Mouse (Mus musculus) limb, embryonic 11.5 days (tissue): ENCODE results near the gene Gbx1. TPM values are rescaled to one million over a fixed set of nuclear protein-coding genes. Genes with fewer than 3 reads are reported as not detected.
A peak's percentile ranks its signal among the peaks of the same experiment; 100 is the strongest.

Source experiments
- ATAC-seq: fragments of 200-750 bp; cut with Nextera tagmentation; 2 replicates; pipeline ENCODE4 v1.8.0; 2017; ENCODE audit warnings: low read depth; ENCODE audit not compliant: insufficient number of reproducible peaks, low FRiP score, low TSS enrichment
- DNase-seq: peaks from one replicate; pipeline ENCODE4 v3.0.0-alpha.2; 2015; ENCODE audit warnings: low spot score
- H3K27ac ChIP-seq: fragments of 300-500 bp; sonication (generic); replicated peaks from 2 replicates; pipeline ENCODE4 v1.5.1; 2014; ENCODE audit warnings: low read depth, mild to moderate bottlenecking, low read length
- H3K27me3 ChIP-seq: fragments of 300-500 bp; sonication (generic); 2 replicates; pipeline ENCODE4 v1.6.1; 2014; ENCODE audit warnings: mild to moderate bottlenecking, low read length, mixed read lengths; ENCODE audit not compliant: control insufficient read depth, insufficient read depth
- H3K36me3 ChIP-seq: fragments of 300-500 bp; sonication (generic); 2 replicates; pipeline ENCODE4 v1.6.1; 2014; ENCODE audit warnings: mild to moderate bottlenecking, low read length, moderate library complexity, mixed read lengths; ENCODE audit not compliant: control insufficient read depth, insufficient read depth
- H3K4me1 ChIP-seq: fragments of 300-500 bp; sonication (generic); 2 replicates; pipeline ENCODE4 v1.6.1; 2014; ENCODE audit warnings: low read length, mixed read lengths; ENCODE audit not compliant: control insufficient read depth, insufficient read depth
- H3K4me2 ChIP-seq: fragments of 300-500 bp; sonication (generic); 2 replicates; pipeline ENCODE4 v1.6.1; 2014; ENCODE audit warnings: low read depth, mild to moderate bottlenecking, moderate library complexity; ENCODE audit not compliant: severe bottlenecking
- H3K4me3 ChIP-seq: fragments of 300-500 bp; sonication (generic); 2 replicates; pipeline ENCODE4 v1.5.1; 2014; ENCODE audit warnings: low read depth, low read length
- H3K9ac ChIP-seq: fragments of 300-500 bp; sonication (generic); 2 replicates; pipeline ENCODE4 v1.6.1; 2014; ENCODE audit warnings: mild to moderate bottlenecking, low read length
- H3K9me3 ChIP-seq: fragments of 300-500 bp; sonication (generic); 2 replicates; pipeline ENCODE4 v1.6.1; 2016; ENCODE audit warnings: low read length; ENCODE audit not compliant: control insufficient read depth
- WGBS: fragments of 180-500 bp; shearing (Covaris S2); extraction: QIAGEN DNeasy Blood & Tissue Kit; methylation state at CpG from one replicate; pipeline ENCODE4 v1.1.7; 2014; 5-methylcytosine and 5-hydroxymethylcytosine counted together
- polyA plus RNA-seq: library from polyadenylated mRNA; unstranded; fragments of >200 nt; fragmentation: Nextera tagmentation; extraction: Ambion mirVana; gene quantifications from 2 replicates; pipeline ENCODE4 v1.2.1, GENCODE M21; 2014

The Gbx1 gene
- polyA plus RNA-seq, 1 experiment from 2014 or later: 0.04 TPM

DNA sequence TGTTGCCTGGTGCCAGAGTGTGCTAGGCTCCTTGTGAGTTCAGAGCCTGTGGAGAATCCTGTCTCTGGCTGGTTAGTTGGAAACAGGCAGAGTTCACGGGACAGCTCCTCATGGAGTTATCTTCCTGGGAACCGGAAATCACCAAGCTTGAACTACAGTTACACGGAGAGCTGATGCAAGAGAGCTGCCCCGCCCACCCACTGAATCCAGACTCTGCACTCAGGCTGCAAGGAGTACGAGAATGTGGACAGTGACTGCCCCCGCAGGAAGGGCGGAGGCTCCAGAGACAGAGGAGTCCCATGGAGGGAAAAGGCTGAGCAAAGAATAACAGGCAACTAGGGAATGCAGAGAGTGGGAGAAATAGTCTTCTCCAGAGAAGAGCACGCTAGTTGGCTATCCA, 14.7 kb downstream of the Gbx1 start:
- no peak for DNase-seq
- H3K4me2 ChIP-seq: no peak overlapping the region
- 61% methylated on average over 8 of the region's 8 CpGs for WGBS

DNA sequence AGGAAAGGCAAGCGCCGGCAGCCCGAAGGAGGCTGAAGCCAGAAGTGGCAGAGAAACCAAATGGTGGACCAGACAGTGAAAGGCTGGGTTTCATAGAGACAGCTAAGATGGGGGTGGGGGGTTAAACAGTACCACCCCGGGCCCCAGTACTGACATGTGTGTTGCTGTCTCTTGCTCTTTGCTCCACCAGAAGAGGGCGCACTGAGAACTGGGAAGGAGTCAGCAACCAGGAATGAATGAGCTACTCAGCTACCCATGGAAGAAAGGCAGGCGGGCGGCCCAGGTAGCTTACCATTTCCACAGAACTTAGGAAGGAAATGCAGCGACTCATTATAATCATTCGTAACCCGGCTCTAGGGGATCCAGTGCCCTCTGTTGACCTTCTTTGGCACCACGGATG, 16.4 kb downstream of the Gbx1 start:
- Histone ChIP-seq H3K27me3 (0 out of 2 replicates have a peak, but pooled peaks cover 3% of the 10 kb centered on the region), H3K9me3 (no peaks in the 10 kb centered on the region), H3K4me2 (no peak overlapping the region), H3K36me3 (no peaks in the 10 kb centered on the region), H3K27ac (no peak overlapping the region), H3K9ac (no peak overlapping the region), H3K4me1 (no peaks in the 10 kb centered on the region), H3K4me3 (no peak overlapping the region)
- ATAC-seq (no peak), DNase-seq (peak; percentile 41)
- WGBS: 51% methylated on average over 11 of the region's 11 CpGs

More for the DNA sequence above, 14.7 kb downstream of the Gbx1 start:
- no peak overlapping the region for H3K27ac ChIP-seq
- H3K27me3 ChIP-seq: no peaks in the 10 kb centered on the region
- no peak for ATAC-seq
- no peaks in the 10 kb centered on the region for H3K4me1 ChIP-seq
- no peak overlapping the region for H3K4me3 ChIP-seq
- H3K36me3 ChIP-seq: no peaks in the 10 kb centered on the region
- no peak overlapping the region for H3K9ac ChIP-seq
- H3K9me3 ChIP-seq: no peaks in the 10 kb centered on the region

DNA sequence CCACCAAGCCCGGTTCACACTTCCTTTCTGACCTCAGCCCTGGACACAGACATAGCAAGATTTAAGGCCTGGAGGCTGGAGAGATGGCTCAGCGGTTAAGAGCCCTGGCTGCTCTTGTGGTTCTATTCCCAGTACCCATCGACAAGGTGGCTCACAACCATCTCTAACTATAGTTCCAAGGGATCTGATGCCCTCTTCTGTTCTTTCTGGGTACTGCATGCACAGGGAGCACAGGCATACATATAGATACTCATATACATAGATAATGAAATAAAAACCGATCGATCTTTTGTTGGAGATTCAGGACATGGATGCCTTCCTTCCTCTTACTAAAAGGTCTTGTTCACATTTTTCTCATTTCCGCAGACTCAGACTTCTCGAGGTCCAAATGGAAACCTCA, 18.6 kb downstream of the Gbx1 start:
- DNase-seq (no peak), ATAC-seq (no peak)
- Histone ChIP-seq H3K9ac (no peak overlapping the region), H3K4me1 (peaks cover 5% of the 10 kb centered on the region; the same call in 1 of the 2 replicates), H3K27me3 (peaks cover 10% of the 10 kb centered on the region; the same call in 1 of the 2 replicates), H3K27ac (no peak overlapping the region), H3K4me2 (no peak overlapping the region), H3K9me3 (no peaks in the 10 kb centered on the region), H3K36me3 (no peaks in the 10 kb centered on the region), H3K4me3 (no peak overlapping the region)
- 92% methylated on average over 7 of the region's 7 CpGs for WGBS

DNA sequence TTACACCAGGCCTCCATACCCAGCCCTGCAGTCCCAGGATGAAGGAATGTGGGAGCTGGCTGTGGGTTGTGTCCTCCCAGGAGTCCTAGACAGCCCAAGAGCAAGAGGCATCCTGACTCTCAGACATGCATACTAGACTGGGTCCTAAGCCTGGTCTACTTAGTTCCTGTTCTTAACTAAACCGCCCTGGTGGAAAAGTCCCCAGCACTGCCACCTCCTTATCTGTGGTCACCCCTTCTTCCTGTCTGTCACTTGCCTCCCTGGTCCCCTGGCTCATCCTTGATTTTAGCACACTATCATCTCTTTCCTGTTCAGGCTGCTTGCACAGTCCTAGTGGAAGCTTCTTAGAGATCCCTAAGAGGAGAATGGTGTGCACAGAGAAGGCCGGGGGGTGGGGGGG, 21.5 kb downstream of the Gbx1 start:
- Histone ChIP-seq H3K4me1 (peaks cover 5% of the 10 kb centered on the region; the same call in 1 of the 2 replicates), H3K9ac (no peak overlapping the region), H3K4me2 (no peak overlapping the region), H3K4me3 (no peak overlapping the region), H3K9me3 (no peaks in the 10 kb centered on the region), H3K36me3 (peaks cover 10% of the 10 kb centered on the region; the same call in 1 of the 2 replicates), H3K27ac (no peak overlapping the region), H3K27me3 (peaks cover 10% of the 10 kb centered on the region; the same call in 1 of the 2 replicates)
- WGBS: 61% methylated on average over 2 of the region's 2 CpGs
- DNase-seq (no peak), ATAC-seq (no peak)

DNA sequence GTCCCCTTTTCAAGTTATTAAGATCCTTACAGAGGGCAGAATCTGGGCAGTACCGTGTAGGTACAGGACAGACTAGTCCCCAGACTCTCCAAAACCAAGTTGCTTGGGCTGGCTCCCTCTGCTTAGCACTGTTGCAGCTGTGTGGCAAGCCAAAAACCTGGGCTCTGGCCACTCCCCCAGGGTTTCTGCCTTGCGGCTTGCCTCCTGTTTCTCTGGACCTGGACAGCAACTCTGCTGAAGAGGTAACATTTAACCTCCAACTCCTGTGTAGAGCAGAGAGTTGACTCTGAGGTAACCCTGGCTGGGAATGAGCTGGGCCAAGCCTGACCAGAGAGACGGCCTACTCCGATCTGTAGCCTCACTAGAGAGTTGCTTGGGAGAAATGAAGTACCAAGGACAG, 24.2 kb downstream of the Gbx1 start:
- H3K27me3 ChIP-seq: peaks cover 10% of the 10 kb centered on the region; the same call in 1 of the 2 replicates
- H3K9me3 ChIP-seq: no peaks in the 10 kb centered on the region
- peaks cover 17% of the 10 kb centered on the region; the same call in 1 of the 2 replicates for H3K36me3 ChIP-seq
- H3K9ac ChIP-seq: no peak overlapping the region
- no peak overlapping the region for H3K4me3 ChIP-seq
- H3K27ac ChIP-seq: no peak overlapping the region
- no peak overlapping the region for H3K4me2 ChIP-seq
- H3K4me1 ChIP-seq: peaks cover 5% of the 10 kb centered on the region; the same call in 1 of the 2 replicates
- 61% methylated on average over 4 of the region's 4 CpGs for WGBS
- DNase-seq: no peak
- ATAC-seq: no peak

DNA sequence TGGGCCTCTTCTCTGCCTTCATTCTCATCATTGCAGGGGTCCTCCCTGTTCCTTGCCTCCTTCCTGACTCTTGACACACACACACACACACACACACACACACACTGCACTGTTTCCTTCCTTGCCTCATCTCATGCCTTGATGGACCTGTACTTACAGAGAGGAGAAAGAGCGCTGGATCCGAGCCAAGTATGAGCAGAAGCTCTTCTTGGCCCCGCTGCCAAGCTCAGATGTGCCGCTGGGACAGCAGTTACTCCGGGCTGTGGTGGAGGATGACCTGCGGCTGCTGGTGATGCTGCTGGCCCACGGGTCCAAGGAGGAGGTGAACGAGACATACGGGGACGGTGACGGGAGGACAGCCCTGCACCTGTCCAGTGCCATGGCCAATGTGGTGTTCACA, 26.2 kb downstream of the Gbx1 start:
- no peak overlapping the region for H3K27ac ChIP-seq
- H3K27me3 ChIP-seq: peaks cover 7% of the 10 kb centered on the region; the same call in 1 of the 2 replicates
- H3K4me3 ChIP-seq: no peak overlapping the region
- H3K36me3 ChIP-seq: peaks cover 17% of the 10 kb centered on the region; the same call in 1 of the 2 replicates
- WGBS: 94% methylated on average over 11 of the region's 11 CpGs
- no peak overlapping the region for H3K9ac ChIP-seq
- ATAC-seq (no peak), DNase-seq (no peak)
- H3K9me3 ChIP-seq: no peaks in the 10 kb centered on the region
- peaks cover 5% of the 10 kb centered on the region; the same call in 1 of the 2 replicates for H3K4me1 ChIP-seq
- no peak overlapping the region for H3K4me2 ChIP-seq

DNA sequence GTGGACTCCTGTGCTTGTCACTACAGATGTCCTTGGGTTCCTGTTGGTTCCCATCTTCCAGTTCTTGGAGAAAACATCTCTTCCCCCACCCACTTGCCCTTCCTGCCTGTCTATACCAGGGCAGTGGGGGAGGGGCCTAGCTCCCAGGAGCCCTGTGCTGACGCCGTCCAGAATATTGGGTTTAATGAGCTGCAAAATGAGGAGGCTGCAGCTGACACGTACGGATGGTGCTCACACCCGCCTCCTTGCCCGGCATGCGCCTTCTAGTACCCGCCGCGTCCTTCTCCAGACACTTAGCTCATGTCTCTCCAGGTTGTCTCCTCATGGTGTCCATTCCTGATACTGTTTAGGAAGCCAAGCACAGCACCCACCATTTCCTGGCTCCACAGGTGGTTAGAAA, 27.9 kb downstream of the Gbx1 start:
- no peaks in the 10 kb centered on the region for H3K9me3 ChIP-seq
- no peak overlapping the region for H3K4me3 ChIP-seq
- DNase-seq: no peak
- no peaks in the 10 kb centered on the region for H3K27me3 ChIP-seq
- no peaks in the 10 kb centered on the region for H3K4me1 ChIP-seq
- ATAC-seq: no peak
- no peak overlapping the region for H3K27ac ChIP-seq
- peaks cover 22% of the 10 kb centered on the region for H3K36me3 ChIP-seq
- 82% methylated on average over 10 of the region's 10 CpGs for WGBS
- H3K4me2 ChIP-seq: no peak overlapping the region
- no peak overlapping the region for H3K9ac ChIP-seq

DNA sequence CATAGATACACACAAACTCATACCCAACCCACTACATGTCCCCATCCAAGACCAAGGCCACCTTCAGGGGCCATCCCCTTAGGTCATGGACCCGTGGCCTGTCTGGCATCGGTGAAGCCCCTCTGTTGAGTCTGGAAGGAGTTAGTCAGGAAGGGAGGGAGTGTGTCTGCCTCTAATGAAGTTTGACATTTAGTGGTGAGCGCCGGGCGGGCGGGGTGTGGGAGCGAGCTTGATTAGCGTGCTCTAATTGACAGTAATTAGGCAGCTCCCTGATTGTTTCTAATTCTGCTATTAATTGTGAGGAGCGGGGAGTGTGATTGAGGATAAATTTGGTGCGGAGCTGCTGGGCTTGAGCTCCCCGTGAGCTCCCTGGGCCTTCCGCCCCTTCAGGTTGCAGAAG, 29.5 kb downstream of the Gbx1 start:
- H3K9ac ChIP-seq: no peak overlapping the region
- no peak for DNase-seq
- no peaks in the 10 kb centered on the region for H3K9me3 ChIP-seq
- H3K27me3 ChIP-seq: no peaks in the 10 kb centered on the region
- no peak for ATAC-seq
- 67% methylated on average over 12 of the region's 12 CpGs for WGBS
- no peak overlapping the region for H3K27ac ChIP-seq
- H3K4me1 ChIP-seq: no peaks in the 10 kb centered on the region
- no peak overlapping the region for H3K4me3 ChIP-seq
- peaks cover 30% of the 10 kb centered on the region for H3K36me3 ChIP-seq
- H3K4me2 ChIP-seq: no peak overlapping the region

DNA sequence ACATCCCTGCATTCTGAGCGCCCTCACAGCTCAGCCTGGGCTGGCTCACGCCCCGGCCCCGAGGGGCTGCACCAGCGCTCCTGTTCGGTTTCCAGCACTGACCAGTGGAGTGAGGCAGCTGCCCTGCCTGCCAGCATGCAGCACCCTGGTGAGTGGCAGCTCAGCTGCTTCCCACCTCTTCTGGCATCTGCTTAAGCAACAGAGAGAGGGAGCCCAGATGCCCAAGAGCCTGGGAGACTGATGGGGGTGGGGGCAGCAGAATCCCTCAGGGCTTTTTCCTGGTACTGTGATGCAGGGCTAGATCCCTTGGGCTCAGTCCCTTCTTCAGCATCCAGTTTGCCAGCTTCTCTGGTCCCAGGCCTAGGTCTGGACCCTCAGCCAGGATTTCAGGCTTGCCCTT, 30.2 kb downstream of the Gbx1 start:
- no peak overlapping the region for H3K4me2 ChIP-seq
- H3K27me3 ChIP-seq: no peaks in the 10 kb centered on the region
- no peaks in the 10 kb centered on the region for H3K4me1 ChIP-seq
- no peaks in the 10 kb centered on the region for H3K9me3 ChIP-seq
- DNase-seq (no peak), ATAC-seq (no peak)
- peaks cover 31% of the 10 kb centered on the region for H3K36me3 ChIP-seq
- no peak overlapping the region for H3K9ac ChIP-seq
- no peak overlapping the region for H3K4me3 ChIP-seq
- H3K27ac ChIP-seq: no peak overlapping the region
- 71% methylated on average over 6 of the region's 6 CpGs for WGBS
